Mouse (Mus musculus) spleen, adult 18-20 months (tissue): ENCODE measurements around the gene Clcn6.
A peak's percentile ranks its signal among the peaks of the same experiment; 100 is the strongest.
"Not testable (repeated sequence)": the region's sequence is repeated elsewhere in the genome, so short reads cannot be mapped to it uniquely, and the experiment has no call there.

Source experiments
- DNase-seq, 2 experiments: peaks; one replicate each; pipeline ENCODE4 v3.0.0; 2022; ENCODE audit warnings: mixed read lengths in 2 of 2

Clcn6 gene

GRCm38 (mm10) chr4:148065702-148066400 is 27.2 kb upstream of the Clcn6 start:
- DNase-seq = no peak

GRCm38 (mm10) chr4:148061086-148061480 is 22.5 kb upstream of the Clcn6 start:
- DNase-seq = no peak

- peak in 1 of 2 experiments; percentile 26 for DNase-seq
Observed at GRCm38 (mm10) chr4:148060120-148061085, 21.8 kb upstream of the Clcn6 start.

- DNase-seq = no peak
Observed at GRCm38 (mm10) chr4:148058993-148059392, 20.4 kb upstream of the Clcn6 start.

- no peak for DNase-seq
Observed at GRCm38 (mm10) chr4:148058218-148058819, 19.7 kb upstream of the Clcn6 start.

- no peak for DNase-seq
Observed at GRCm38 (mm10) chr4:148057661-148058209, 19.1 kb upstream of the Clcn6 start.

GRCm38 (mm10) chr4:148056801-148057200 is 18.2 kb upstream of the Clcn6 start:
- DNase-seq = no peak

GRCm38 (mm10) chr4:148056246-148056645 is 17.6 kb upstream of the Clcn6 start:
- no peak for DNase-seq

- DNase-seq = no peak
Observed at GRCm38 (mm10) chr4:148054961-148055695, 16.5 kb upstream of the Clcn6 start.

- no peak for DNase-seq
Observed at GRCm38 (mm10) chr4:148053417-148053920, 14.8 kb upstream of the Clcn6 start.

GRCm38 (mm10) chr4:148052976-148053375 is 14.4 kb upstream of the Clcn6 start:
- DNase-seq = no peak

- no peak for DNase-seq
Observed at GRCm38 (mm10) chr4:148051886-148052285, 13.3 kb upstream of the Clcn6 start.

- DNase-seq = no peak
Observed at GRCm38 (mm10) chr4:148051046-148051776, 12.6 kb upstream of the Clcn6 start.

GRCm38 (mm10) chr4:148050396-148050914 is 11.8 kb upstream of the Clcn6 start:
- not testable (repeated sequence) for DNase-seq

GRCm38 (mm10) chr4:148046450-148047031 is 7.9 kb upstream of the Clcn6 start:
- DNase-seq = no peak

- DNase-seq = no peak
Observed at GRCm38 (mm10) chr4:148044113-148044512, 5.5 kb upstream of the Clcn6 start.

- DNase-seq = not testable (repeated sequence)
Observed at GRCm38 (mm10) chr4:148043327-148043726, 4.7 kb upstream of the Clcn6 start.

- DNase-seq = peak in 1 of 2 experiments; percentile 21
Observed at GRCm38 (mm10) chr4:148041611-148042191, 3.1 kb upstream of the Clcn6 start.

- peak; percentile 27 to 38 for DNase-seq
Observed at GRCm38 (mm10) chr4:148040933-148041610, 2.5 kb upstream of the Clcn6 start.
